Mouse (Mus musculus) midbrain, embryonic 11.5 days (tissue): ENCODE data around the gene Kcnh4. TPM values are rescaled to one million over a fixed set of nuclear protein-coding genes. Genes with fewer than 3 reads are reported as not detected.

ENCODE experiments used
- ATAC-seq: fragments of 200-750 bp; cut with Nextera tagmentation; 2 replicates; pipeline ENCODE4 v1.8.0; 2017; ENCODE audit warnings: moderate TSS enrichment, moderate library complexity; ENCODE audit not compliant: low FRiP score
- DNase-seq: peaks from one replicate; pipeline ENCODE4 v3.0.0; 2015; ENCODE audit warnings: low spot score; ENCODE audit errors: missing footprints
- H3K27ac ChIP-seq: fragments of 300-500 bp; sonication (generic); 2 replicates; pipeline ENCODE4 v1.5.1; 2014; ENCODE audit warnings: low read depth, low read length
- H3K27me3 ChIP-seq: fragments of 300-500 bp; sonication (generic); 2 replicates; pipeline ENCODE4 v1.6.1; 2014; ENCODE audit warnings: mild to moderate bottlenecking, low read length, moderate library complexity, mixed read lengths; ENCODE audit not compliant: control insufficient read depth, insufficient read depth
- H3K36me3 ChIP-seq: fragments of 300-500 bp; sonication (generic); 2 replicates; pipeline ENCODE4 v1.6.1; 2014; ENCODE audit warnings: mild to moderate bottlenecking, low read length, moderate library complexity, mixed read lengths; ENCODE audit not compliant: control insufficient read depth, insufficient read depth
- H3K4me1 ChIP-seq: fragments of 300-500 bp; sonication (generic); 2 replicates; pipeline ENCODE4 v1.6.1; 2014; ENCODE audit warnings: low read length; ENCODE audit not compliant: control insufficient read depth, insufficient read depth
- H3K4me2 ChIP-seq: fragments of 300-500 bp; sonication (generic); 2 replicates; pipeline ENCODE4 v1.6.1; 2014; ENCODE audit warnings: mild to moderate bottlenecking, moderate library complexity
- H3K4me3 ChIP-seq: fragments of 300-500 bp; sonication (generic); 2 replicates; pipeline ENCODE4 v1.5.1; 2014; ENCODE audit warnings: low read depth, low read length
- H3K9ac ChIP-seq: fragments of 300-500 bp; sonication (generic); 2 replicates; pipeline ENCODE4 v1.6.1; 2014; ENCODE audit warnings: low read length
- H3K9me3 ChIP-seq: fragments of 300-500 bp; sonication (generic); 2 replicates; pipeline ENCODE4 v1.6.1; 2016; ENCODE audit warnings: low read length; ENCODE audit not compliant: control insufficient read depth
- WGBS: fragments of 180-500 bp; shearing (Covaris S2); extraction: QIAGEN DNeasy Blood & Tissue Kit; methylation state at CpG from one replicate; pipeline ENCODE4 v1.1.7; 2014; 5-methylcytosine and 5-hydroxymethylcytosine counted together
- polyA plus RNA-seq: library from polyadenylated mRNA; unstranded; fragments of >200 nt; fragmentation: Nextera tagmentation; extraction: Ambion mirVana; gene quantifications from 2 replicates; pipeline ENCODE4 v1.2.1, GENCODE M21; 2014

Kcnh4 gene
- polyA plus RNA-seq, 1 experiment from 2014 or later, result 2.7 TPM

GRCm38 (mm10) chr11:100756476-100756875 is 3.3 kb downstream of the Kcnh4 start:
- H3K4me1 ChIP-seq, result peaks cover 13% of the 10 kb centered on the region
- no peak for DNase-seq
- 66% methylated on average over 6 of the region's 6 CpGs for WGBS

GRCm38 (mm10) chr11:100754693-100755057 is 5.1 kb downstream of the Kcnh4 start:
- H3K4me3 ChIP-seq, result no peak overlapping the region
- H3K9me3 ChIP-seq, result no peaks in the 10 kb centered on the region
- WGBS, result 90% methylated on average over 3 of the region's 3 CpGs

More at GRCm38 (mm10) chr11:100756476-100756875, 3.3 kb downstream of the Kcnh4 start:
- H3K27ac ChIP-seq, result no peak overlapping the region
- H3K27me3 ChIP-seq, result peaks cover 11% of the 10 kb centered on the region
- no peak for ATAC-seq
- no peaks in the 10 kb centered on the region for H3K36me3 ChIP-seq
- H3K4me3 ChIP-seq, result no peak overlapping the region
- no peaks in the 10 kb centered on the region for H3K9me3 ChIP-seq
- no peak overlapping the region for H3K9ac ChIP-seq
- no peak overlapping the region for H3K4me2 ChIP-seq

GRCm38 (mm10) chr11:100754021-100754692 is 5.6 kb downstream of the Kcnh4 start:
- 80% methylated on average over 12 of the region's 12 CpGs for WGBS
- Histone ChIP-seq H3K4me1 (peaks cover 5% of the 10 kb centered on the region; the same call in 1 of the 2 replicates), H3K36me3 (no peaks in the 10 kb centered on the region), H3K4me2 (no peak overlapping the region), H3K4me3 (no peak overlapping the region), H3K27me3 (peaks cover 3% of the 10 kb centered on the region), H3K9ac (no peak overlapping the region), H3K27ac (no peak overlapping the region), H3K9me3 (no peaks in the 10 kb centered on the region)
- ATAC-seq (no peak), DNase-seq (no peak)

More at GRCm38 (mm10) chr11:100754693-100755057, 5.1 kb downstream of the Kcnh4 start:
- Histone ChIP-seq H3K27me3 (peaks cover 8% of the 10 kb centered on the region), H3K9ac (no peak overlapping the region), H3K4me1 (peaks cover 10% of the 10 kb centered on the region), H3K27ac (no peak overlapping the region), H3K36me3 (no peaks in the 10 kb centered on the region), H3K4me2 (no peak overlapping the region)
- no peak for ATAC-seq
- DNase-seq, result no peak

GRCm38 (mm10) chr11:100752294-100752693 is 7.4 kb downstream of the Kcnh4 start:
- ATAC-seq, result no peak
- Histone ChIP-seq H3K27me3 (no peaks in the 10 kb centered on the region), H3K27ac (no peak overlapping the region), H3K9ac (no peak overlapping the region), H3K4me2 (no peak overlapping the region), H3K36me3 (no peaks in the 10 kb centered on the region), H3K4me1 (no peaks in the 10 kb centered on the region), H3K9me3 (no peaks in the 10 kb centered on the region), H3K4me3 (no peak overlapping the region)
- WGBS, result 49% methylated on average over 10 of the region's 10 CpGs
- DNase-seq, result no peak

- H3K4me1 ChIP-seq, result no peaks in the 10 kb centered on the region
- no peaks in the 10 kb centered on the region for H3K36me3 ChIP-seq
- H3K27ac ChIP-seq, result no peak overlapping the region
- no peak overlapping the region for H3K4me3 ChIP-seq
- H3K9me3 ChIP-seq, result no peaks in the 10 kb centered on the region
- H3K9ac ChIP-seq, result no peak overlapping the region
- WGBS, result 91% methylated on average over 16 of the region's 16 CpGs
- no peak for DNase-seq
- no peaks in the 10 kb centered on the region for H3K27me3 ChIP-seq
- H3K4me2 ChIP-seq, result no peak overlapping the region
- ATAC-seq, result no peak
These were observed 9.6 kb downstream of the Kcnh4 start for GRCm38 (mm10) chr11:100750127-100750526.

- DNase-seq, result no peak
- Histone ChIP-seq H3K36me3 (no peaks in the 10 kb centered on the region), H3K4me1 (no peaks in the 10 kb centered on the region), H3K4me3 (no peak overlapping the region), H3K9me3 (no peaks in the 10 kb centered on the region), H3K9ac (no peak overlapping the region), H3K4me2 (no peak overlapping the region), H3K27me3 (no peaks in the 10 kb centered on the region), H3K27ac (no peak overlapping the region)
- 48% methylated on average over 25 of the region's 25 CpGs for WGBS
- ATAC-seq, result no peak
These were observed 10.3 kb downstream of the Kcnh4 start for GRCm38 (mm10) chr11:100749469-100749868.

- no peaks in the 10 kb centered on the region for H3K36me3 ChIP-seq
- no peak overlapping the region for H3K4me2 ChIP-seq
- DNase-seq (no peak), ATAC-seq (no peak)
- no peak overlapping the region for H3K9ac ChIP-seq
- H3K9me3 ChIP-seq, result no peaks in the 10 kb centered on the region
- WGBS, result 79% methylated on average over 4 of the region's 4 CpGs
- no peak overlapping the region for H3K4me3 ChIP-seq
- H3K27ac ChIP-seq, result no peak overlapping the region
- no peaks in the 10 kb centered on the region for H3K27me3 ChIP-seq
- no peaks in the 10 kb centered on the region for H3K4me1 ChIP-seq
These were observed 11.1 kb downstream of the Kcnh4 start for GRCm38 (mm10) chr11:100748620-100749019.

GRCm38 (mm10) chr11:100747114-100747513 is 12.6 kb downstream of the Kcnh4 start:
- Histone ChIP-seq H3K9me3 (no peaks in the 10 kb centered on the region), H3K4me2 (no peak overlapping the region), H3K4me1 (no peaks in the 10 kb centered on the region), H3K27ac (no peak overlapping the region), H3K36me3 (no peaks in the 10 kb centered on the region), H3K9ac (no peak overlapping the region), H3K27me3 (no peaks in the 10 kb centered on the region), H3K4me3 (no peak overlapping the region)
- DNase-seq (no peak), ATAC-seq (no peak)
- 71% methylated on average over 5 of the region's 5 CpGs for WGBS

- Histone ChIP-seq H3K4me2 (no peak overlapping the region), H3K4me3 (no peak overlapping the region), H3K4me1 (no peaks in the 10 kb centered on the region), H3K9ac (no peak overlapping the region), H3K36me3 (no peaks in the 10 kb centered on the region), H3K27me3 (no peaks in the 10 kb centered on the region), H3K27ac (no peak overlapping the region), H3K9me3 (no peaks in the 10 kb centered on the region)
- WGBS, result 84% methylated on average over 10 of the region's 10 CpGs
- no peak for DNase-seq
- no peak for ATAC-seq
These were observed 13.2 kb downstream of the Kcnh4 start for GRCm38 (mm10) chr11:100746546-100746945.
